8 mouse cellular contexts compared by ENCODE assay signal in genomic region chr17:24426471-24427169, GRCm38 (mm10). TPM values are rescaled to one million over a fixed set of nuclear protein-coding genes. Genes with fewer than 3 reads are reported as not detected.
A peak's percentile ranks its signal among the peaks of the same experiment; 100 is the strongest.
DNase-seq lines count a peak whose midpoint lies in the region; ATAC-seq and TF ChIP-seq lines count a peak whose summit lies in the region.

Gene Eci1 (plus strand): TSS chr17:24426641.

- peak within 1 kb of the TSS; percentile 71 for H3K4me2 ChIP-seq in forebrain, embryonic 12.5 days
- peak within 1 kb of the TSS; percentile 62 for H3K4me2 ChIP-seq in heart, postnatal 0 days (ENCODE audit: low read depth, low read length)
- H3K4me2 ChIP-seq in liver, embryonic 16.5 days (ENCODE audit: low read depth, low read length), result peak within 1 kb of the TSS; percentile 82
- peak within 1 kb of the TSS; percentile 56 for H3K4me2 ChIP-seq in neural tube, embryonic 13.5 days

- peak; percentile 97 for ATAC-seq in forebrain, embryonic 12.5 days (ENCODE audit: low FRiP score)
- ATAC-seq in heart, postnatal 0 days (ENCODE audit: insufficient read depth, low read depth), result peak; percentile 97
- ATAC-seq in liver, embryonic 16.5 days (ENCODE audit: low read depth), result peak; percentile 97
- ATAC-seq in neural tube, embryonic 13.5 days (ENCODE audit: low read depth), result peak; percentile 97

- no peak for TF ChIP-seq CTCF in E14TG2a.4 (conservative IDR thresholded peaks at IDR 0.05; ENCODE audit: low read length)
- no peak for TF ChIP-seq CTCF in heart, postnatal 0 days (IDR thresholded peaks at IDR 0.05; ENCODE audit: low read depth)
- TF ChIP-seq CTCF in testis, adult 2 months (IDR thresholded peaks at IDR 0.05; ENCODE audit: control insufficient read depth, insufficient read depth, insufficient replicate concordance, low read depth, low read length), result no peak

- no peaks in the 10 kb centered on the region for H3K9me3 ChIP-seq in E14TG2a.4 (ENCODE audit: low read length)
- H3K9me3 ChIP-seq in forebrain, embryonic 12.5 days, result no peaks in the 10 kb centered on the region
- H3K9me3 ChIP-seq in heart, postnatal 0 days (replicated peaks; ENCODE audit: control insufficient read depth, low read length), result no peaks in the 10 kb centered on the region
- no peaks in the 10 kb centered on the region for H3K9me3 ChIP-seq in liver, embryonic 16.5 days (replicated peaks; ENCODE audit: control insufficient read depth, low read length)
- no peaks in the 10 kb centered on the region for H3K9me3 ChIP-seq in neural tube, embryonic 13.5 days

- under 1% methylated on average over 48 of the region's 48 CpGs for WGBS in forebrain, embryonic 12.5 days
- WGBS in heart, postnatal 0 days, result 0% methylated on average over 48 of the region's 48 CpGs
- under 1% methylated on average over 47 of the region's 48 CpGs for WGBS in liver, embryonic 16.5 days (ENCODE audit: insufficient replicate concordance)
- WGBS in neural tube, embryonic 13.5 days, result 0% methylated on average over 48 of the region's 48 CpGs

- peaks cover 52% of the 10 kb centered on the region for H3K4me1 ChIP-seq in E14TG2a.4 (replicated peaks; ENCODE audit: low read depth, low read length)
- H3K4me1 ChIP-seq in forebrain, embryonic 12.5 days, result peaks cover 12% of the 10 kb centered on the region
- peaks cover 12% of the 10 kb centered on the region for H3K4me1 ChIP-seq in heart, postnatal 0 days (ENCODE audit: control insufficient read depth, insufficient read depth)
- peaks cover 18% of the 10 kb centered on the region for H3K4me1 ChIP-seq in liver, embryonic 16.5 days (ENCODE audit: control insufficient read depth, low read depth, low read length)
- peaks cover 29% of the 10 kb centered on the region for H3K4me1 ChIP-seq in neural tube, embryonic 13.5 days (replicated peaks)
- peaks cover 4% of the 10 kb centered on the region for H3K4me1 ChIP-seq in testis, adult 2 months (ENCODE audit: control insufficient read depth, insufficient read depth, low read length)

- peaks cover 51% of the 10 kb centered on the region for H3K36me3 ChIP-seq in E14TG2a.4 (ENCODE audit: insufficient read depth, low read length)
- H3K36me3 ChIP-seq in forebrain, embryonic 12.5 days (replicated peaks), result peaks cover 35% of the 10 kb centered on the region
- H3K36me3 ChIP-seq in heart, postnatal 0 days (replicated peaks; ENCODE audit: control insufficient read depth, insufficient read depth, low read length), result peaks cover 32% of the 10 kb centered on the region
- peaks cover 33% of the 10 kb centered on the region for H3K36me3 ChIP-seq in liver, embryonic 16.5 days (ENCODE audit: control insufficient read depth, insufficient read depth)
- H3K36me3 ChIP-seq in neural tube, embryonic 13.5 days, result peaks cover 37% of the 10 kb centered on the region
- no peaks in the 10 kb centered on the region for H3K36me3 ChIP-seq in testis, adult 2 months (ENCODE audit: control insufficient read depth, insufficient read depth, low read length)

- peak within 1 kb of the TSS; percentile 95 for H3K27ac ChIP-seq in forebrain, embryonic 12.5 days
- peak within 1 kb of the TSS; percentile 96 for H3K27ac ChIP-seq in heart, postnatal 0 days (ENCODE audit: low read depth)
- peak within 1 kb of the TSS; percentile 92 for H3K27ac ChIP-seq in liver, embryonic 16.5 days (ENCODE audit: low read length)
- peak within 1 kb of the TSS; percentile 97 for H3K27ac ChIP-seq in neural tube, embryonic 13.5 days (replicated peaks)
- peak within 1 kb of the TSS; percentile 94 for H3K27ac ChIP-seq in testis, adult 2 months (ENCODE audit: control insufficient read depth, insufficient read depth, low read depth, low read length)

- TF ChIP-seq POLR2A in testis, adult 2 months (IDR thresholded peaks at IDR 0.05; ENCODE audit: control insufficient read depth, low read depth, low read length), result peak; percentile 90

- H3K9ac ChIP-seq in forebrain, embryonic 12.5 days, result peak within 1 kb of the TSS; percentile 90
- peak within 1 kb of the TSS; percentile 84 for H3K9ac ChIP-seq in heart, postnatal 0 days (replicated peaks; ENCODE audit: low read depth, low read length)
- peak within 1 kb of the TSS; percentile 90 for H3K9ac ChIP-seq in liver, embryonic 16.5 days (ENCODE audit: low read depth, low read length)
- H3K9ac ChIP-seq in neural tube, embryonic 13.5 days, result peak within 1 kb of the TSS; percentile 81

- TF ChIP-seq EP300 in heart, postnatal 0 days (IDR thresholded peaks at IDR 0.05; ENCODE audit: low read depth), result no peak

- peak within 1 kb of the TSS; percentile 85 for H3K4me3 ChIP-seq in E14TG2a.4 (replicated peaks; ENCODE audit: low read length)
- H3K4me3 ChIP-seq in forebrain, embryonic 12.5 days (replicated peaks), result peak within 1 kb of the TSS; percentile 71
- peak within 1 kb of the TSS; percentile 63 for H3K4me3 ChIP-seq in heart, postnatal 0 days (ENCODE audit: low read depth, low read length)
- peak within 1 kb of the TSS; percentile 80 for H3K4me3 ChIP-seq in liver, embryonic 16.5 days (ENCODE audit: low read depth, low read length)
- peak within 1 kb of the TSS; percentile 65 for H3K4me3 ChIP-seq in neural tube, embryonic 13.5 days
- peak within 1 kb of the TSS; percentile 94 for H3K4me3 ChIP-seq in testis, adult 2 months (ENCODE audit: control insufficient read depth, low read depth, low read length)

- DNase-seq in c-Kit-positive CD71-positive TER-119-positive erythroid progenitor cells, embryonic 14.5 days (ENCODE audit: low spot score), result peak; percentile 88
- peak; percentile 97 for DNase-seq in heart, postnatal 0 days (ENCODE audit: low spot score)
- peak; percentile 96 to 98 for DNase-seq in kidney, postnatal 4 days

- no peaks in the 10 kb centered on the region for H3K27me3 ChIP-seq in E14TG2a.4 (ENCODE audit: insufficient read depth, low read length)
- no peaks in the 10 kb centered on the region for H3K27me3 ChIP-seq in forebrain, embryonic 12.5 days
- no peaks in the 10 kb centered on the region for H3K27me3 ChIP-seq in heart, postnatal 0 days (ENCODE audit: control insufficient read depth, insufficient read depth, low read length)
- H3K27me3 ChIP-seq in liver, embryonic 16.5 days (ENCODE audit: control insufficient read depth, insufficient read depth, low read depth, low read length), result no peaks in the 10 kb centered on the region
- H3K27me3 ChIP-seq in neural tube, embryonic 13.5 days, result no peaks in the 10 kb centered on the region
- no peaks in the 10 kb centered on the region for H3K27me3 ChIP-seq in testis, adult 2 months (ENCODE audit: control insufficient read depth, insufficient read depth, low read length)

RNA-seq across cellular contexts. Expression of gene Eci1, which starts in this region (rescaled TPM):
- polyA plus RNA-seq in forebrain, embryonic 12.5 days (2016; fragmentation: Nextera tagmentation; extraction: Ambion mirVana), result 53.5 and 61.2 TPM in 2 replicates
- total RNA-seq in heart, postnatal 0 days (2014; rRNA removed; ENCODE audit: low replicate concordance), result 440 and 624 TPM in 2 replicates
- 595 and 640 TPM in 2 replicates for polyA plus RNA-seq in heart, postnatal 0 days (2015; fragmentation: Nextera tagmentation; extraction: Ambion mirVana)
- polyA plus RNA-seq in liver, embryonic 16.5 days (2015; fragmentation: Nextera tagmentation; extraction: Ambion mirVana), result 94.0 and 95.5 TPM in 2 replicates
- 57.6 and 61.2 TPM in 2 replicates for polyA plus RNA-seq in neural tube, embryonic 13.5 days (2015; fragmentation: Nextera tagmentation; extraction: Ambion mirVana)
- 8.9 and 9.0 TPM in 2 replicates for polyA plus RNA-seq in testis, adult 2 months (2012; rRNA removed)

Comparison
In these comparisons a context has a peak if more than half of its experiments do, and no peak if none do; other contexts are left out.
1. Peak in every context shown above with its lines: DNase-seq, ATAC-seq, H3K4me3 ChIP-seq and H3K27ac ChIP-seq.